Mouse (Mus musculus) T-cell, adult 66 days (primary cell): ENCODE data around the gene Ctsf. TPM values are rescaled to one million over a fixed set of nuclear protein-coding genes. Genes with fewer than 3 reads are reported as not detected.

Experiments used
- total RNA-seq, 2 experiments: library from RNA; stranded (reverse); gene quantifications; 3 replicates in 1 of 2; 4 replicates in 1 of 2; pipeline ENCODE4 v1.2.4; 2023

Gene Ctsf
- total RNA-seq, result 1 to 10 TPM; 3.8 to 4.1 TPM

GRCm38 (mm10) chr19:4854552-4855469 lies at the start of gene Ctsf:
Gene Ctsf (plus strand): TSS chr19:4855130.

GRCm38 (mm10) chr19:4811063-4811908 lies 43.6 kb upstream of the Ctsf start, which contains the start of the genes Gm21992 and Rbm14:
Gene Gm21992 (minus strand): TSS chr19:4811612.
Gene Rbm14 (minus strand): TSS chr19:4811634.

GRCm38 (mm10) chr19:4839149-4839548 lies 15.8 kb upstream of the Ctsf start, which contains the start of the genes Ccs and Ccdc87:
Gene Ccs (minus strand): TSS chr19:4839332.
Gene Ccdc87 (plus strand): TSS chr19:4839366.

GRCm38 (mm10) chr19:4877785-4878184 lies 22.9 kb downstream of the Ctsf start, which contains the start of gene Actn3:
Gene Actn3 (minus strand): TSS chr19:4877909.

GRCm38 (mm10) chr19:4878405-4879323 lies 23.7 kb downstream of the Ctsf start, which contains the start of gene Zdhhc24:
Gene Zdhhc24 (plus strand): TSS chr19:4878668.

GRCm38 (mm10) chr19:4905979-4906794 lies 51.3 kb downstream of the Ctsf start, which contains the start of gene Bbs1:
Gene Bbs1 (minus strand): TSS chr19:4906628.

Other genes starting within 250 kb of the Ctsf start
- under 1 TPM; 0.29 to 0.53 TPM for gene Lrfn4, start 239.5 kb upstream of the Ctsf start, total RNA-seq
- gene Rce1, start 229.5 kb upstream of the Ctsf start, total RNA-seq, result 10 to 100 TPM; 53.2 to 59.2 TPM
- gene Gm960, start 156.5 kb upstream of the Ctsf start, total RNA-seq, result not detected
- under 1 TPM in 1 of 2 experiments, not detected in 1; 0.09 TPM for gene Sptbn2, start 144.0 kb upstream of the Ctsf start, total RNA-seq
- gene Rbm4b, start 98.6 kb upstream of the Ctsf start, total RNA-seq, result 10 to 100 TPM; 24.8 to 30.7 TPM
- 100 to 1,000 TPM in 1 of 2 experiments, 10 to 100 TPM in 1; 98.1 to 112 TPM for gene Rbm4, start 61.2 kb upstream of the Ctsf start, total RNA-seq
- gene Gm21992, start 43.5 kb upstream of the Ctsf start, total RNA-seq, result 10 to 100 TPM; 27.8 to 51.8 TPM
- 10 to 100 TPM; 84.8 to 95.2 TPM for gene Rbm14, start 43.5 kb upstream of the Ctsf start, total RNA-seq
- gene Ccs, start 15.8 kb upstream of the Ctsf start, total RNA-seq, result 10 to 100 TPM; 51.0 to 53.8 TPM
- not detected for gene Ccdc87, start 15.8 kb upstream of the Ctsf start, total RNA-seq
- gene Actn3, start 22.8 kb downstream of the Ctsf start, total RNA-seq, result under 1 TPM in 1 of 2 experiments, not detected in 1; 0.27 TPM
- 1 to 10 TPM; 5.0 to 6.1 TPM for gene Zdhhc24, start 23.5 kb downstream of the Ctsf start, total RNA-seq
- 1 to 10 TPM; 1.9 to 3.3 TPM for gene Bbs1, start 51.5 kb downstream of the Ctsf start, total RNA-seq
- 10 to 100 TPM; 89.3 to 95.6 TPM for gene Dpp3, start 73.2 kb downstream of the Ctsf start, total RNA-seq
- 1 to 10 TPM; 2.3 to 2.9 TPM for gene Peli3, start 88.0 kb downstream of the Ctsf start, total RNA-seq
- gene Mrpl11, start 107.0 kb downstream of the Ctsf start, total RNA-seq, result 10 to 100 TPM; 32.4 to 35.4 TPM
- 1 to 10 TPM in 1 of 2 experiments, under 1 TPM in 1; 0.90 to 1.7 TPM for gene Npas4, start 135.2 kb downstream of the Ctsf start, total RNA-seq
- 1 to 10 TPM; 2.6 to 4.2 TPM for gene Slc29a2, start 168.7 kb downstream of the Ctsf start, total RNA-seq
- 1 to 10 TPM; 4.5 to 5.3 TPM for gene B4gat1, start 183.7 kb downstream of the Ctsf start, total RNA-seq
- gene AC124502.3, start 183.8 kb downstream of the Ctsf start, total RNA-seq, result 1 to 10 TPM; 1.7 to 2.2 TPM
- 10 to 100 TPM; 60.1 to 63.1 TPM for gene Brms1, start 186.2 kb downstream of the Ctsf start, total RNA-seq
- 10 to 100 TPM in 1 of 2 experiments, 1 to 10 TPM in 1; 7.5 to 11.2 TPM for gene Rin1, start 195.4 kb downstream of the Ctsf start, total RNA-seq
- gene Cd248, start 212.9 kb downstream of the Ctsf start, total RNA-seq, result not detected
- 1 to 10 TPM in 1 of 2 experiments, not detected in 1; 1.0 TPM for gene Tmem151a, start 230.4 kb downstream of the Ctsf start, total RNA-seq
- gene Yif1a, start 233.4 kb downstream of the Ctsf start, total RNA-seq, result 10 to 100 TPM; 25.6 to 32.2 TPM
- 1 to 10 TPM; 3.4 to 3.6 TPM for gene Cnih2, start 243.4 kb downstream of the Ctsf start, total RNA-seq